Mouse (Mus musculus) cerebellum, postnatal 36 days (tissue): ENCODE measurements at regions not wholly inside any gene's neighbourhood (a gene's known extent, or its start where the extent isn't known, plus 50 kb on each side); places are given as distances from the start of the nearest gene placed in this dataset.
A peak's percentile ranks its signal among the peaks of the same experiment; 100 is the strongest.

Experiments
- DNase-seq, 2 experiments: peaks; one replicate each; pipeline ENCODE4 v3.0.0; 2021 to 2022; ENCODE audit warnings: mixed read lengths in 2 of 2

GRCm38 (mm10) chr1:60665329-60665728 is 51.3 kb upstream of the Cd28 start:
- no peak for DNase-seq

GRCm38 (mm10) chr1:60662301-60662986 is 54.2 kb upstream of the Cd28 start:
- no peak for DNase-seq

GRCm38 (mm10) chr1:60661857-60662256 is 54.7 kb upstream of the Cd28 start:
- no peak for DNase-seq

GRCm38 (mm10) chr1:60659604-60660003 is 57.0 kb upstream of the Cd28 start:
- DNase-seq = no peak

GRCm38 (mm10) chr1:60659041-60659440 is 57.6 kb upstream of the Cd28 start:
- DNase-seq = no peak

- DNase-seq = no peak
Measured at GRCm38 (mm10) chr1:60658383-60658782, 58.2 kb upstream of the Cd28 start.

- no peak for DNase-seq
Measured at GRCm38 (mm10) chr1:60657511-60657910, 59.1 kb upstream of the Cd28 start.

GRCm38 (mm10) chr1:60656976-60657375 is 59.6 kb upstream of the Cd28 start:
- DNase-seq = no peak

- peak; percentile 7 to 8 for DNase-seq
Measured at GRCm38 (mm10) chr1:60655691-60656595, 60.7 kb upstream of the Cd28 start.

- no peak for DNase-seq
Measured at GRCm38 (mm10) chr1:60655206-60655605, 61.4 kb upstream of the Cd28 start.

GRCm38 (mm10) chr1:60652570-60653011 is 64.0 kb upstream of the Cd28 start:
- DNase-seq = no peak

GRCm38 (mm10) chr1:60650158-60650557 is 66.4 kb upstream of the Cd28 start:
- DNase-seq = no peak

- DNase-seq = no peak
Measured at GRCm38 (mm10) chr1:60649303-60649850, 67.2 kb upstream of the Cd28 start.

GRCm38 (mm10) chr1:60646828-60647227 is 69.8 kb upstream of the Cd28 start:
- DNase-seq = no peak

GRCm38 (mm10) chr1:60646174-60646573 is 70.4 kb upstream of the Cd28 start:
- no peak for DNase-seq

- DNase-seq = no peak
Measured at GRCm38 (mm10) chr1:60645176-60645575, 71.4 kb upstream of the Cd28 start.

GRCm38 (mm10) chr1:60642761-60643160 is 73.8 kb upstream of the Cd28 start:
- no peak for DNase-seq

- DNase-seq = no peak
Measured at GRCm38 (mm10) chr1:60642175-60642574, 74.4 kb upstream of the Cd28 start.

- no peak for DNase-seq
Measured at GRCm38 (mm10) chr1:60641324-60641764, 74.4 kb upstream of the Raph1 start.

- DNase-seq = no peak
Measured at GRCm38 (mm10) chr1:60639536-60639935, 72.6 kb upstream of the Raph1 start.

- no peak for DNase-seq
Measured at GRCm38 (mm10) chr1:60639059-60639458, 72.2 kb upstream of the Raph1 start.

- DNase-seq = no peak
Measured at GRCm38 (mm10) chr1:60636802-60637452, 70.0 kb upstream of the Raph1 start.
